In the genomic region with DNA sequence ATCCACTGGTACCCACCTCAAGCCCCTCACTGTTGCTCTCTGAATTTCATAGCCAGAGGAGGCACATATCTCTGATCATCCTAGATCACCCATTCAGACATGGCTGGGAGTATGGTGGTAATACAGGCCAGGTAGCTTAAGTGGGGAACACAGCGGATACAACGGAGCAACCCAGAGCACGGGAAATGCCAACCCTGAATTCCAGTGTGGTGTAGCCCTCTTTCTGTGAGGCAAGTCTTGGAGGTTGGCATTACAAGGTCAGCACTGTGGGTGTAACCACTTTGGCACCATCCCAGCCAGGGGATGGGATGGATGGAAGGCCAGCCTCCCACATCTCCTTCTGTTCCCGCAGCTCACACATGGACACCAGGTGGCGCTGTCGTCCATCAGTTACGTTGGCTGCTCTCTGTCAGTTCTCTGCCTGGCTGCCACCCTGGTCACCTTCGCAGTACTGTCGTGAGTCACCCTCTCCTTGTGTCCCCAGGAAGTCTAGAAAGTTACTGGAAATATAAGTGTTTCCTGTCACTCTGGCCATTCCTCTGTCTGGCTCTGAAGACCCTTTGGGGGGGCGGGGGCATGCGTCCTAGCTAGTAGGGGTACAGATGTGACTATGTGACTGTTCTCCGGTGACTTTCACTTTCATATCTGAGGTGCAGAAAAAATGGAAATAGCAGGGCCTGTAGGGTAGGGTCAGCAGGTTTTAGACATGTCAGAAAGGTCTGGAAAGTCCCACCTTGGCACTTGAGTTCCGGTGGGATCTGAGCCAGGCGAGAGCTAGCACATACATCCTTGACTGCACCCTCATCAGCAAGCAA, we compare ENCODE assay signal across 7 mouse cellular contexts.
DNase-seq lines count a peak whose midpoint lies in the region; ATAC-seq and TF ChIP-seq lines count a peak whose summit lies in the region.

No protein-coding gene starts in this region.

- TF ChIP-seq POLR2A in limb, embryonic 14.5 days (IDR thresholded peaks at IDR 0.05; ENCODE audit: borderline replicate concordance, extremely low read depth, insufficient read depth, insufficient read length) = no peak
- no peak for TF ChIP-seq POLR2A in spleen, adult 2 months (IDR thresholded peaks at IDR 0.05; ENCODE audit: low read depth, low read length)

- TF ChIP-seq CTCF in spleen, adult 2 months (IDR thresholded peaks at IDR 0.05; ENCODE audit: extremely low read depth, insufficient read depth, insufficient read length, insufficient replicate concordance) = peak; percentile 95

- H3K9me3 ChIP-seq in embryonic facial prominence, embryonic 14.5 days (ENCODE audit: control insufficient read depth, low read length) = no peaks in the 10 kb centered on the region
- H3K9me3 ChIP-seq in kidney, embryonic 14.5 days (ENCODE audit: control insufficient read depth, low read length) = no peaks in the 10 kb centered on the region
- no peaks in the 10 kb centered on the region for H3K9me3 ChIP-seq in limb, embryonic 14.5 days (ENCODE audit: control insufficient read depth, low read length)
- H3K9me3 ChIP-seq in midbrain, embryonic 16.5 days (replicated peaks; ENCODE audit: control insufficient read depth, low read length, poor library complexity, severe bottlenecking) = no peaks in the 10 kb centered on the region

- no peaks in the 10 kb centered on the region for H3K36me3 ChIP-seq in embryonic facial prominence, embryonic 14.5 days (ENCODE audit: control insufficient read depth, insufficient read depth, low read length)
- no peaks in the 10 kb centered on the region for H3K36me3 ChIP-seq in kidney, embryonic 14.5 days (ENCODE audit: control insufficient read depth, insufficient read depth, low read length)
- no peaks in the 10 kb centered on the region for H3K36me3 ChIP-seq in limb, embryonic 14.5 days (ENCODE audit: control insufficient read depth, insufficient read depth, low read length)
- H3K36me3 ChIP-seq in midbrain, embryonic 16.5 days (ENCODE audit: control insufficient read depth, insufficient read depth, low read length) = no peaks in the 10 kb centered on the region
- H3K36me3 ChIP-seq in spleen, adult 2 months (ENCODE audit: control insufficient read depth, insufficient read depth, low read length) = no peaks in the 10 kb centered on the region

- H3K4me2 ChIP-seq in embryonic facial prominence, embryonic 14.5 days (ENCODE audit: low read depth, low read length) = no peak overlapping the region
- H3K4me2 ChIP-seq in kidney, embryonic 14.5 days (replicated peaks; ENCODE audit: low read depth, low read length) = no peak overlapping the region
- H3K4me2 ChIP-seq in limb, embryonic 14.5 days (replicated peaks; ENCODE audit: low read depth, low read length, severe bottlenecking) = no peak overlapping the region
- no peak overlapping the region for H3K4me2 ChIP-seq in midbrain, embryonic 16.5 days (ENCODE audit: low read length)

- 48% methylated on average over 14 of the region's 14 CpGs for WGBS in embryonic facial prominence, embryonic 14.5 days
- WGBS in kidney, embryonic 14.5 days = 48% methylated on average over 14 of the region's 14 CpGs
- WGBS in limb, embryonic 14.5 days = 53% methylated on average over 14 of the region's 14 CpGs
- 48% methylated on average over 14 of the region's 14 CpGs for WGBS in midbrain, embryonic 16.5 days
- WGBS in spleen, adult 2 months = 33% methylated on average over 14 of the region's 14 CpGs

- DNase-seq in adrenal gland, postnatal 36 days = peak; percentile 89 to 91
- peak; percentile 73 for DNase-seq in embryonic facial prominence, embryonic 14.5 days (ENCODE audit: low spot score)
- peak; percentile 69 to 77 for DNase-seq in heart, adult 9 months (ENCODE audit: low spot score in 2 of 2)
- peak; percentile 75 for DNase-seq in limb, embryonic 14.5 days (ENCODE audit: low spot score)
- peak; percentile 50 to 75 for DNase-seq in spleen, adult 2 months (ENCODE audit: low read depth in 1 of 2, low spot score in 2 of 2)

- H3K9ac ChIP-seq in embryonic facial prominence, embryonic 14.5 days (ENCODE audit: low read depth, low read length) = no peak overlapping the region
- no peak overlapping the region for H3K9ac ChIP-seq in kidney, embryonic 14.5 days (ENCODE audit: low read depth, low read length)
- no peak overlapping the region for H3K9ac ChIP-seq in limb, embryonic 14.5 days (ENCODE audit: low read depth, low read length, severe bottlenecking)
- H3K9ac ChIP-seq in midbrain, embryonic 16.5 days (ENCODE audit: low read depth, low read length) = no peak overlapping the region

- H3K27me3 ChIP-seq in embryonic facial prominence, embryonic 14.5 days (replicated peaks; ENCODE audit: control insufficient read depth, insufficient read depth, low read length) = no peaks in the 10 kb centered on the region
- 0 out of 2 replicates have a peak, but pooled peaks cover 2% of the 10 kb centered on the region for H3K27me3 ChIP-seq in kidney, embryonic 14.5 days (ENCODE audit: control insufficient read depth, insufficient read depth, low read length)
- no peaks in the 10 kb centered on the region for H3K27me3 ChIP-seq in limb, embryonic 14.5 days (ENCODE audit: control insufficient read depth, insufficient read depth, low read length)
- no peaks in the 10 kb centered on the region for H3K27me3 ChIP-seq in midbrain, embryonic 16.5 days (ENCODE audit: control insufficient read depth, insufficient read depth, low read depth, low read length)
- no peaks in the 10 kb centered on the region for H3K27me3 ChIP-seq in spleen, adult 2 months (ENCODE audit: control insufficient read depth, insufficient read depth, low read length)

- no peak overlapping the region for H3K27ac ChIP-seq in embryonic facial prominence, embryonic 14.5 days (replicated peaks; ENCODE audit: low read depth, low read length)
- H3K27ac ChIP-seq in kidney, embryonic 14.5 days (ENCODE audit: low read depth, low read length) = no peak overlapping the region
- no peak overlapping the region for H3K27ac ChIP-seq in limb, embryonic 14.5 days (replicated peaks; ENCODE audit: low read depth, low read length)
- no peak overlapping the region for H3K27ac ChIP-seq in midbrain, embryonic 16.5 days (ENCODE audit: low read length)
- H3K27ac ChIP-seq in spleen, adult 2 months (ENCODE audit: insufficient read depth, low read length) = no peak overlapping the region

- ATAC-seq in embryonic facial prominence, embryonic 14.5 days (ENCODE audit: low read depth) = 0 out of 2 replicates have a peak, but pooled peaks have one; percentile 44
- ATAC-seq in kidney, embryonic 14.5 days (ENCODE audit: low FRiP score, low TSS enrichment) = peak; percentile 61
- peak; percentile 81 for ATAC-seq in limb, embryonic 14.5 days (ENCODE audit: low FRiP score, low read depth)
- peak; percentile 70 for ATAC-seq in midbrain, embryonic 16.5 days

- H3K4me3 ChIP-seq in embryonic facial prominence, embryonic 14.5 days (ENCODE audit: low read depth, low read length) = no peak overlapping the region
- H3K4me3 ChIP-seq in kidney, embryonic 14.5 days (ENCODE audit: low read length) = no peak overlapping the region
- no peak overlapping the region for H3K4me3 ChIP-seq in limb, embryonic 14.5 days (replicated peaks; ENCODE audit: low read length)
- no peak overlapping the region for H3K4me3 ChIP-seq in midbrain, embryonic 16.5 days (ENCODE audit: low read depth, low read length)
- peak overlapping the region; percentile 46 for H3K4me3 ChIP-seq in spleen, adult 2 months (ENCODE audit: extremely low read depth, insufficient read depth, insufficient read length)

- H3K4me1 ChIP-seq in embryonic facial prominence, embryonic 14.5 days (ENCODE audit: control insufficient read depth, insufficient read depth, low read length) = no peaks in the 10 kb centered on the region
- H3K4me1 ChIP-seq in kidney, embryonic 14.5 days (ENCODE audit: control insufficient read depth, insufficient read depth, low read length) = no peaks in the 10 kb centered on the region; the same call in 1 of the 2 replicates
- no peaks in the 10 kb centered on the region for H3K4me1 ChIP-seq in limb, embryonic 14.5 days (ENCODE audit: control insufficient read depth, insufficient read depth, low read length)
- no peaks in the 10 kb centered on the region for H3K4me1 ChIP-seq in midbrain, embryonic 16.5 days (ENCODE audit: control insufficient read depth, insufficient read depth, low read length)
- H3K4me1 ChIP-seq in spleen, adult 2 months (ENCODE audit: control insufficient read depth, insufficient read depth, insufficient read length) = no peaks in the 10 kb centered on the region; the same call in 1 of the 2 replicates
